Mouse (Mus musculus): Measurements from ENCODE around the gene Wdr24. TPM values are rescaled to one million over a fixed set of nuclear protein-coding genes. Genes with fewer than 3 reads are reported as not detected.

Gene Wdr24
- polyA plus RNA-seq, 1 experiment from 2014 or later, result 18.7 TPM

GRCm38 (mm10) chr17:25808789-25809605 is 14.4 kb upstream of the Wdr24 start, which contains the start of gene Fbxl16:
Gene Fbxl16 (plus strand): TSS chr17:25809085.
- H3K4me3 ChIP-seq, result peak within 1 kb of the TSS; percentile 55
- peak within 1 kb of the TSS; percentile 77 for H3K4me2 ChIP-seq
- ATAC-seq, result no peak; the same call in 1 of the 2 replicates
- peaks cover 87% of the 10 kb centered on the region for H3K27me3 ChIP-seq (replicated peaks)
- peaks cover 14% of the 10 kb centered on the region for H3K4me1 ChIP-seq
- H3K27ac ChIP-seq, result no peak within 1 kb of the TSS
- H3K9ac ChIP-seq, result peak within 1 kb of the TSS; percentile 25; the same call in 1 of the 2 replicates
- WGBS (ENCODE audit: insufficient replicate concordance), result 1% methylated on average over 98 of the region's 100 CpGs
- H3K36me3 ChIP-seq, result no peaks in the 10 kb centered on the region
- no peaks in the 10 kb centered on the region for H3K9me3 ChIP-seq (replicated peaks)

DNA sequence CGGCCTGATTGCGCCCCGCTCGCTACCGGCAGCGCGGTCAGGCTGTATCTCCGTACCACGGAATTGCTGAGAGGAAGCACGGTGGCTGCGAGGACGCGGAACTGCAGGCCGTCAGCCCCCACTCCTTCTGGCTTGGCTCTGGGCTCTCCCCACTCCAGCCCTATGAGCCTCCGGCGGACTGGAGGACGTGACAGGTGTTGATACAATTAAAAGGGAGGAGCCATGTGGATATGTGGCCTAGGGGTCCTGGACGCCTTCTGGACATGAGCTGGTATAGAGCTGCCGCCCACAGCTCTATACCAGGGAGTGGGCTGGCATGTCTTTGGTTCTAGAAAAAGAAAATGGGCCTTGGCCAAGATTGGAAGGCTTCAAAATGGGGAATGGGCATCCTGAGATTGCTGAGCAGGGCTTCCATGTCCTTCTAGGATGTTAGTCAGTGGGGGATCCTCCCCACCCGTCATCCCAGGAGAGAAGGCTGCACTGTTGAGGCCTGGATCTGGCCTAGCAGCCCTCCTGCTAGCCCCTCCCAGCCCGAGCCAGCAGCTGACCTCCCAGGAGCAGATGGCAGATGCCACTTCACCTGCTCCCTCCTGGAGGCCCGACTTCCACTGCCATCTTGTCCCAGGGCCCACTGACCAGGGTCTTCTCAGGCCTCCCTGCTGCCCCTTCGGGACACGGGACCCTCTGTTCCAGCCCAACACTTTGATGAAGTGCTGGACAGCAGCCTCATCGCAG is 13.7 kb upstream of the Wdr24 start:
- peaks cover 90% of the 10 kb centered on the region for H3K27me3 ChIP-seq (replicated peaks)
- ATAC-seq, result no peak; the same call in 1 of the 2 replicates
- H3K9me3 ChIP-seq (replicated peaks), result no peaks in the 10 kb centered on the region
- WGBS (ENCODE audit: insufficient replicate concordance), result 12% methylated on average over 24 of the region's 25 CpGs
- peaks cover 14% of the 10 kb centered on the region for H3K4me1 ChIP-seq
- H3K27ac ChIP-seq, result no peak overlapping the region
- H3K9ac ChIP-seq, result no peak overlapping the region
- H3K4me2 ChIP-seq, result peak overlapping the region; percentile 77
- H3K4me3 ChIP-seq, result peak overlapping the region; percentile 55
- no peaks in the 10 kb centered on the region for H3K36me3 ChIP-seq

- no peak overlapping the region for H3K27ac ChIP-seq
- H3K4me3 ChIP-seq, result no peak overlapping the region
- H3K9me3 ChIP-seq (replicated peaks), result no peaks in the 10 kb centered on the region
- peaks cover 14% of the 10 kb centered on the region for H3K4me1 ChIP-seq
- 52% methylated on average over 4 of the region's 4 CpGs for WGBS (ENCODE audit: insufficient replicate concordance)
- H3K4me2 ChIP-seq, result no peak overlapping the region
- H3K27me3 ChIP-seq (replicated peaks), result peaks cover 97% of the 10 kb centered on the region
- H3K36me3 ChIP-seq, result no peaks in the 10 kb centered on the region
- no peak for ATAC-seq
- H3K9ac ChIP-seq, result no peak overlapping the region
Observed at GRCm38 (mm10) chr17:25810890-25811289, 12.5 kb upstream of the Wdr24 start.

DNA sequence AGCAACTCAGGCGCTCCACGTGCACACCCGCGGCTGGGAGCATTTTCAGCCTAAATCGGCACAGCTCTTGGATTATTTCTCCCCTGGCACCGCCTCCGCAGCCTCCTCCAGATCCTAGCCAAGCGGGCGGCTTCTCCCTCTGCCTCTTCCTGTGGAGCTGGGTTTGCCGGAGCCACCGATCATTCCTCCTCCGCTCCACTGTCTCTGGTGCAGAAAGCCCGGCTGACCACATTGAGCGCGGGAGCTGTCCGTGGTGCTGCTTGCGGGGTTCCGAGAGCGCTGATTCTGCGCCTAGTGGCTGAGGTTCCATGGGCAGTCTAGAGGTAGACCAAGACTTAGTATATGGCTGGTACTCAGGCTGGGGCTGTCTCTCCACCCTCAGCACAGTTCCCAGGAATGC is 10.0 kb upstream of the Wdr24 start:
- Histone ChIP-seq H3K4me1 (peaks cover 13% of the 10 kb centered on the region), H3K4me3 (no peak overlapping the region), H3K27me3 (replicated peaks) (peaks cover 98% of the 10 kb centered on the region), H3K36me3 (no peaks in the 10 kb centered on the region), H3K9ac (no peak overlapping the region), H3K9me3 (replicated peaks) (no peaks in the 10 kb centered on the region), H3K4me2 (no peak overlapping the region), H3K27ac (no peak overlapping the region)
- 2% methylated on average over 20 of the region's 20 CpGs for WGBS (ENCODE audit: insufficient replicate concordance)
- ATAC-seq, result no peak

GRCm38 (mm10) chr17:25817662-25818061 is 5.8 kb upstream of the Wdr24 start:
- Histone ChIP-seq H3K4me1 (peaks cover 10% of the 10 kb centered on the region), H3K4me2 (no peak overlapping the region), H3K27me3 (replicated peaks) (peaks cover 97% of the 10 kb centered on the region), H3K9me3 (replicated peaks) (no peaks in the 10 kb centered on the region), H3K4me3 (no peak overlapping the region), H3K9ac (no peak overlapping the region), H3K36me3 (no peaks in the 10 kb centered on the region), H3K27ac (no peak overlapping the region)
- WGBS (ENCODE audit: insufficient replicate concordance), result 67% methylated on average over 11 of the region's 11 CpGs
- no peak for ATAC-seq

DNA sequence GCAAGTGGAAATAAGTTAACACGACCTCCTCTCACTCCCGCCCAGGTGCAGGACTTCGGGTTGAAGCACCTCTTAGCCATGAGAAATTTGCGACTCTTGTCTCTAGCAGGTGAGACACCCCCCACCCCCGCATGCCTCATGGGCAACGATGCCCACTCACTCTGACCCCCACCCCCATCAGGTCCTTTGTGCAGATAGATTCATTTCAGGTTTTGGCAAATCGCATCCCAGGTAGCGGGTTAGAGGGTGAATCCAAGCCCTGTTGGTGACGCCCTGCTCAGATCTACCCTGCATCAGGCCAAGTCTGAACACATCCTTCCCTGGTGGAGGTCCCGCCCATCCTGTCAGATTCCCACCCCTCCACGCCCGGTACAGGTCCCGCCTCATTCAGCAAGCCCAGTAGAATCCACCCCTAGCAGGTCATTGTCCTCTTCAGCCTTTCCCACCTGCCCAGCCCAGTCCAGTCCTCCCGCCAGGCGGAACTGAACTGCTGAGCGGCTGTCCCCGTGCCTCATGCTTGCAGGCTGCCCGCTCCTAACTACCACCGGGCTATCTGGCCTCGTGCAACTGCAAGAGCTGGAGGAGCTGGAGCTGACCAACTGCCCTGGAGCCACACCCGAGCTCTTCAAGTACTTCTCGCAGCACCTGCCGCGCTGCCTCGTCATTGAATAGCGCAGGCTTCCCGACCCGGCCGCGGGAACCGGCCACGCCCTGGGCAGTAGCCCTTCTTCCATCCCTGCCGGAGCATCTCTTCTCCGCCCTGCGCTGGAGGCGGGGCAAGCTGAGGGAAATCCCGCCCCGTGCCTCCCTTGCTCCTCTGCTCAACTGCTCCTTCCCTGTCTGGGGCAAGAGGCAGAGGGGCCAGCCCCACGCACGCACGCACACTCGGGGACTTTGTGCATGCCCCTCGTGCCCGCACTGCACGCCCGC is 4.3 kb upstream of the Wdr24 start:
- peak overlapping the region; percentile 44 for H3K4me2 ChIP-seq
- H3K4me1 ChIP-seq, result peaks cover 17% of the 10 kb centered on the region
- no peaks in the 10 kb centered on the region for H3K36me3 ChIP-seq
- H3K27me3 ChIP-seq (replicated peaks), result peaks cover 84% of the 10 kb centered on the region
- H3K27ac ChIP-seq, result no peak overlapping the region
- WGBS (ENCODE audit: insufficient replicate concordance), result 4% methylated on average over 46 of the region's 46 CpGs
- H3K4me3 ChIP-seq, result peak overlapping the region; percentile 22
- H3K9me3 ChIP-seq (replicated peaks), result no peaks in the 10 kb centered on the region
- no peak overlapping the region for H3K9ac ChIP-seq
- peak; percentile 45 for ATAC-seq

DNA sequence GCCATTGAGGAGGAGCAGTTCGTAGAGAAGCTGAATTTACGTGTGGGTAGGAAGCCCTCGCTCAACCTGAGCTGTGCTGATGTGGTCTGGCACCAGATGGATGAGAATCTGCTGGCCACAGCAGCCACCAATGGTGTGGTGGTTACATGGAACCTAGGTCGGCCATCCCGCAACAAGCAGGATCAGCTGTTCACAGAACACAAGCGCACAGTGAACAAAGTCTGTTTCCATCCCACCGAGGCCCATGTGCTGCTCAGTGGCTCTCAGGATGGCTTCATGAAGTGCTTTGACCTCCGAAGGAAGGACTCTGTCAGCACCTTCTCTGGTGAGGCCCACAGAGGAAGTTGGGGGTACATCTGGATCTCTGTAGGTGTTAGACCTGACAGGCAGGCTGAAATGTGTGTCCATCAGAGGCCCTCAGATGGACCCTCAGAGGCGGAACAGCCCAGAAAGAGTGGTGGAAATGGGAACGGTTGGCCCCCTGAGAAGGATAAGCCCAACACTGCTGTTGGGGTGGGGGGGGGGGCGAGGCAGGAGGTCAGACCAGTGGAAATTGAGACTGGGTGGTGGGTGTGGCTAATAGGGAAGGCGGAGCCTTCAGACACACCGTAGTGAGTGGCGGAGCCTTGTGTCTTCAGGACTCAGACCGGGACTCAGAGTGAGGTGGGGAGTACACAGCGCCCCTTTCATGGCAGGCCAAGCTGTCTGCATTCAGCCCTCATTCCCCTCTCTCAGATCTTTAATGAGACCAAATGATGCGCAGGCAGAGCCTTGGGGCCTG is 1.1 kb downstream of the Wdr24 start:
- no peak; the same call in 1 of the 2 replicates for ATAC-seq
- Histone ChIP-seq H3K27me3 (replicated peaks) (peaks cover 31% of the 10 kb centered on the region), H3K27ac (peak overlapping the region; percentile 80), H3K9me3 (replicated peaks) (no peaks in the 10 kb centered on the region), H3K4me1 (peaks cover 52% of the 10 kb centered on the region), H3K36me3 (peaks cover 34% of the 10 kb centered on the region), H3K4me3 (peak overlapping the region; percentile 73), H3K9ac (peak overlapping the region; percentile 76), H3K4me2 (peak overlapping the region; percentile 87)
- 54% methylated on average over 16 of the region's 17 CpGs for WGBS (ENCODE audit: insufficient replicate concordance)

GRCm38 (mm10) chr17:25825311-25825710 is 1.9 kb downstream of the Wdr24 start:
- H3K27me3 ChIP-seq (replicated peaks), result peaks cover 23% of the 10 kb centered on the region
- no peak for ATAC-seq
- no peak overlapping the region for H3K27ac ChIP-seq
- H3K36me3 ChIP-seq, result peaks cover 41% of the 10 kb centered on the region
- H3K4me2 ChIP-seq, result peak overlapping the region; percentile 87
- H3K9me3 ChIP-seq (replicated peaks), result no peaks in the 10 kb centered on the region
- peak overlapping the region; percentile 76 for H3K9ac ChIP-seq
- peak overlapping the region; percentile 73 for H3K4me3 ChIP-seq
- 83% methylated on average over 6 of the region's 6 CpGs for WGBS (ENCODE audit: insufficient replicate concordance)
- H3K4me1 ChIP-seq, result peaks cover 57% of the 10 kb centered on the region

DNA sequence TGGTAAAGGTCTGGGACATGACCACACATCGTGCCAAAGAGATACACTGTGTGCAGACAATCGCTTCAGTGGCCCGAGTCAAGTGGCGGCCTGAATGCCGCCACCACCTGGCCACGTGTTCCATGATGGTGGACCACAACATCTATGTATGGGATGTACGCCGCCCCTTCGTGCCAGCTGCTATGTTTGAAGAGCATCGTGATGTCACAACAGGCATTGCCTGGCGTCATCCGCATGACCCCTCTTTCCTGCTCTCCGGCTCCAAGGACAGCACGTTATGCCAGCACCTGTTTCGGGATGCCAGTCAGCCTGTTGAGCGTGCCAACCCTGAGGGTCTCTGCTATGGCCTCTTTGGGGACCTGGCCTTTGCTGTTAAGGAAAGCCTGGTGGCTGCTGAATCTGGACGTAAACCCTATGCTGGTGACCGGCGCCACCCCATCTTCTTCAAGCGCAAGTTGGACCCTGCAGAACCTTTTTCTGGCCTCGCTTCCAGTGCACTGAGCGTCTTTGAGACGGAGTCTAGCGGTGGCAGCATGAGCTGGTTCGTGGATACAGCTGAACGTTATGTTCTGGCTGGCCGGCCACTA is 2.6 kb downstream of the Wdr24 start:
- Histone ChIP-seq H3K9me3 (replicated peaks) (no peaks in the 10 kb centered on the region), H3K4me2 (no peak overlapping the region), H3K36me3 (peaks cover 49% of the 10 kb centered on the region), H3K27me3 (replicated peaks) (peaks cover 17% of the 10 kb centered on the region), H3K27ac (no peak overlapping the region), H3K9ac (no peak overlapping the region), H3K4me1 (peaks cover 65% of the 10 kb centered on the region), H3K4me3 (no peak overlapping the region)
- WGBS (ENCODE audit: insufficient replicate concordance), result 91% methylated on average over 27 of the region's 27 CpGs
- ATAC-seq, result no peak

DNA sequence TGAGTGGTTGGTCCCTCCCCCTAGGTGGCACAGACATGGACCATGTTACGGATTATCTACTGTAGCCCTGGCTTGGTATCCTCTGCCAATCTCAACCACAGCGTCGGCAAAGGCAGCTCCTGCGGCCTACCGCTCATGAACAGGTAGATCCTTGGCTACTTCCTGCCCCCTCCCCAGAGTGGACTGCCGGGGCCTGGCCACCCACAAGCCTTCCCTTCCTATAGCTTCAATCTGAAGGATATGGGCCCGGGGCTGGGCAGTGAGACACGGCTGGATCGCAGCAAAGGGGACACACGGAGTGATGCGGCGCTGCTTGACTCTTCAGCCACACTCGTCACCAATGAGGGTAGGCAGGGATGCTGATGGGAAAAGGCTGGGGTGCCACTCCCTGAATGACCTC is 3.6 kb downstream of the Wdr24 start:
- WGBS (ENCODE audit: insufficient replicate concordance), result 90% methylated on average over 13 of the region's 13 CpGs
- Histone ChIP-seq H3K27ac (no peak overlapping the region), H3K27me3 (replicated peaks) (peaks cover 7% of the 10 kb centered on the region; the same call in 1 of the 2 replicates), H3K36me3 (peaks cover 57% of the 10 kb centered on the region), H3K4me2 (no peak overlapping the region), H3K9me3 (replicated peaks) (no peaks in the 10 kb centered on the region), H3K4me3 (no peak overlapping the region), H3K4me1 (peaks cover 74% of the 10 kb centered on the region), H3K9ac (no peak overlapping the region)
- no peak for ATAC-seq

Data from liver, embryonic 12.5 days (tissue).